Mouse (Mus musculus) fibroblast of lung, adult 2 months (primary cell): ENCODE measurements around the gene Hid1.

Experiments
- DNase-seq: peaks from one replicate; pipeline ENCODE4 v3.0.0-alpha.2; 2011; ENCODE audit warnings: low read depth

Gene Hid1

DNA sequence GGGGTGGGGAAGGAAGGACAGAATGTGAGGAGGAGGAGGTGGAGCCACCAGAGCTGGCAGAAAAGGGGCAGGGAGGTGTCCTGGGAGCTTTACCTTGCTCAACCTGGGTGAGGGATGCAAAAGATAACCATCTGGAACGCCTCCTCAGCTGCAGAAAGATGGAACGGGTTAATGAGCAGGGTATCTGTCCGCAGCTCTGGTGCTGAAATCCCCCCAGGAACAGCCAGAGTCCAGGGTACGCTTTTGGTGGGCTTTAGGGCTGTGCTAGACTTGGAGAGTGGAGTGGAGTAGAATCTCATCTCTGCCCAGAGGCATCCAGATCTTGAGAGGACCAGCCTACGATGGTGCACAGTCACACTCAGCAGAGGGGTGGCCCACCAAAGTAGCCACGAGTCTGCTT lies 31.4 kb downstream of the Hid1 start:
- DNase-seq, result no peak

DNA sequence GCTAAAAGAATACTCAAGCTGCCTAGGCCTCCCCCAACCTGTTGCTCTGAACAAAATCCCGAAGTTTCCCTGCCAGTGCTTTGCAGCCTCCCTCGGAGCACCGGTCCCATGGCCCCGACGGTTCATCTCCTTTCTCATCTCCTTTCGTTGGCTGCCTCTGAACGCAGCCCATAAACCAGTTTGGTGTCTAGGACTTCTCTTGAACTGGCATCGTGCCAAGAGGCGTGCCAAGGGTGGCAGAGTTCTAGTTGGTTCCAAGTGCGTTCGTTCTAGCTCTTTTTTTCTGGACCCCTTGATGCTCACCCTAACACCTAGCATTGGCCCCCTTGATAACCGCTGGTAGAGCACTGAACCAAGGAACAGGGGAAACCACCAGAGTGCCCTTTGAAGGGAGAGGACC lies 32.3 kb downstream of the Hid1 start:
- no peak for DNase-seq

DNA sequence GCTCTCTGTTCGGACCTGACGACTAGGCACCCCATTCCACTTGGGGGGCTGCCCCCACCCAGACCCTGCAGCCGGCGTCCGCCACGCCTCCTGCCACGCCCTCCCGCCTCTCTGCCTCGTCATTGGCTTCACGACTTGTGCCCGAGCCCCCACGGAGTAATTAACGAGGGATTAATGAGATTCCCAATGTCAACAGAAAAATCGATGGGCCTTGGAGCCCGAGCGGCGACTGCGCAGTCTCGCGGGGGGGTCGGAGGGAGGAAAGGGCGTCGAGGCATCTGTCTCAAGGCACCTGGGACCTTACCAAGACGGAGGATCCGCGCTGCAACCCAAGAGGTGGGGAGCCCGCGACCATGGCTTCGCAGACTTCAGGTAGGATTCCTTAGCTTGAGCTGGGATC lies 33.0 kb downstream of the Hid1 start, which contains the start of gene Otop3:
Otop3 (plus strand) TSS at position 201 of the 400 bp plus-strand sequence.
- DNase-seq, result no peak

DNA sequence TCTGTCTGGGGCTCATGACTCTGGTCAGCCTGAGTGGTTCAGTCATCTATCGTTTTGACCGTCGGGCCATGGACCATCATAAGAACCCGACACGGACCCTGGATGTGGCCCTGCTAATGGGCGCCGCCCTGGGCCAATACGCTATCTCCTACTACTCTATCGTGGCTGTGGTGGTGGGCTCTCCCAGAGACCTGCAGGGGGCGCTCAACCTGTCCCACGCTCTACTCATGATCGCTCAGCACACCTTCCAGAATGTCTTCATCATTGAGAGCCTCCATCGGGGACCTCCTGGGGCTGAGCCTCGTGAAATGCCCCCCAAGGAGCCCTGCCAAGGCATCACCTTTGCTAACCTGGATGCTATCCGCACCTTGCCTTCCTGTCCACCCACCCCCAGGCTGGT lies 38.2 kb downstream of the Hid1 start:
- DNase-seq, result no peak

DNA sequence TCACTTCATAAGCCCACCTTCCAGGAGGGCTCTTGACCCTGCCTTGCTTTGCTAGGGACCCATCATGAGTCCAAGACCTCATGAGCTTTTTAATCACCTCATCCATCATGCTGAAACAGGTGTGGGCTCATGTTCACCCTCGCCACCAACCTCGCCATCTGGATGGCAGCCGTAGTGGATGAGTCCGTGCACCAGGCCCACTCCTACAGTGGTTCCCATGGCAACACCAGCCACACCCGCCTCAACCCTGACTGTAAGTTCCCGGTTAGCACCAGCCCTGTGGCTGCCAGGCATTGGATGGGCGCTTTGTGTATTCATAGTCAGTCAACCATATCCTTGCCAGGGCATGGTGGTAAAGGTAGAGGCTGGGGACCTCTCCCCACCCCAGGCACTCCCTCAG lies 40.8 kb downstream of the Hid1 start:
- no peak for DNase-seq

DNA sequence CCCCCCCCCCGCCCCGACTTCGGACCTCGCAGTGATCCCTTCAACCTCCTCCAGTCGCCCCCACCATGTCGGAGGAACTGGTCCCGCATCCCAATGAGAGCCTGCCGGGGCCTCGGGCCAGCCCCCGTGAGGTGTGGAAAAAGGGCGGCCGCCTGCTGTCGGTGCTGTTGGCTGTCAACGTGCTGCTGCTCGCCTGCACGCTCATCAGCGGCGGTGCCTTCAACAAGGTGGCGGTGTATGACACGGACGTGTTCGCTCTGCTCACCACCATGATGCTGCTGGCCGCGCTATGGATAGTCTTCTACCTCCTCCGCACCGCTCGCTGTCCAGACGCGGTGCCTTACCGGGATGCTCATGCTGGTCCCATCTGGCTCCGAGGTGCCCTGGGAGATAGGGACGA lies 44.2 kb downstream of the Hid1 start:
- no peak for DNase-seq

DNA sequence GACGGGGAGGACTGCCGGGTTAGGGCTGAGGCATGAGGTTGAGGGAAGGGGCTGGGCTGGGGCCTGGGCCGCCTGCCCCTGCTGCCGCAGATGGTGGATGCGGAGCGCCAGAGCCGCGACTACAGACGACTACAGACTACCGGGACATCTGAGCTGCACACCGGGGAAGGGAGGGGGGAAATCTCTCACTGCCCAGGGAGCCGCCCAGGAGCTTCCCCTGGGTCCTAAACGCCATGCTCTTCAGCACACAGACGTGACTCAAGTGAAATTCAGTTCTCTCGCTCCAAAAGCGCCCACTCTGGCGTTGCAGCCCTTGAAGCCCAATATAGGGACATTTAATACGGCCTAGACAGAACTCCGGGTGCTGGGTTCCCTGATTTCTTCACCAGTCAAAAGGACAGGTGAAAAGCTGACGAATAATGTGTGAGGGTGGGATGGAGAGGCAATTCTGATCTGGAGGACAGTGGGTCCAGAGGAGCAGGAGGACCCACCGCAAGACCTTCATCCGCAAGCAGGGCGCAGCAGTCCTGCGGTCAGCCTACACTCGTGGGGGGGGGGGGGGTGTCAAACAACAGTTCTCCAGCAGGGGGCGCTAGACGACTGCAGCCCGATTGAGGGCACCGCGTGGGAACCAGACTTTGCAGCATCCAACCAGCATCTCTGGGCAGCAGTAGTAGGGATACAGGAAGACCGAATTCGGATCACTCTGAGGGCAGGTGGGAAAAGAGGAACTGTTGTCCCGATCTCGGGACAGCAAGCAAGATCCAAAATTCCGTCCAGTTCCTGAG lies 45.5 kb downstream of the Hid1 start, which contains the start of gene Ush1g:
Ush1g (minus strand) TSS at position 136 of the 788 bp plus-strand sequence.
- DNase-seq, result no peak

DNA sequence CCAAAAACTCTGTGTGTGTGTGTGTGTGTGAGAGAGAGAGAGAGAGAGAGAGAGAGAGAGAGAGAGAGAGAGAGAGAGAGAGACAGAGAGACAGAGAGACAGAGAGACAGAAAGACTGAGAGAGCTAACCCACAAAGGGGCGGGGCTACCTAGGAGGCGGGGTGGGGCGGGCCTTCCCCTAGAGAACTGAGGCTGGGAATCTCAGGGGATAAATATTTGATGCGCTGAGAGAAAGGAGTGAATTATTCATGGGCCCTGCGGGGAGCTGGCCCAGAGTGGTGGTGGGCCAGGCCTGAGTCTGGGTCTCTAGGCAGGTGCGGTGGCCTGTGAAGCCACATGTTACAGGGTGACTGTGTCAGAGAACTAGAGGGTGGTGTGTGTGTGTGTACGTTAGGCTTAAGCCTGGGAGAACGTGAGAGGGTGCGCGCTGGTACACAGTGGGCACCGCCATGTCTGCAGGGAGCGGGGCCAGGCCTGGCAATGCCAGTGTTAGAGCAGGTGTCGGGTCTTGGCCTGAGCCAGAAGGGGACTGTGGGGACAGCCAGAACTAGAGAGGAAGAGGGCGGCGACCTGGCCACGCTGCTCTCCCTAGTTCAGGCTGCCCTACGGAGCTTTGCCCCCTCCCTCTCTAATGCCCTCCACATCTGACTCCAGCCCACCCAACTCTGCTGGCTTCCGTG lies 47.7 kb downstream of the Hid1 start:
- no peak for DNase-seq

DNA sequence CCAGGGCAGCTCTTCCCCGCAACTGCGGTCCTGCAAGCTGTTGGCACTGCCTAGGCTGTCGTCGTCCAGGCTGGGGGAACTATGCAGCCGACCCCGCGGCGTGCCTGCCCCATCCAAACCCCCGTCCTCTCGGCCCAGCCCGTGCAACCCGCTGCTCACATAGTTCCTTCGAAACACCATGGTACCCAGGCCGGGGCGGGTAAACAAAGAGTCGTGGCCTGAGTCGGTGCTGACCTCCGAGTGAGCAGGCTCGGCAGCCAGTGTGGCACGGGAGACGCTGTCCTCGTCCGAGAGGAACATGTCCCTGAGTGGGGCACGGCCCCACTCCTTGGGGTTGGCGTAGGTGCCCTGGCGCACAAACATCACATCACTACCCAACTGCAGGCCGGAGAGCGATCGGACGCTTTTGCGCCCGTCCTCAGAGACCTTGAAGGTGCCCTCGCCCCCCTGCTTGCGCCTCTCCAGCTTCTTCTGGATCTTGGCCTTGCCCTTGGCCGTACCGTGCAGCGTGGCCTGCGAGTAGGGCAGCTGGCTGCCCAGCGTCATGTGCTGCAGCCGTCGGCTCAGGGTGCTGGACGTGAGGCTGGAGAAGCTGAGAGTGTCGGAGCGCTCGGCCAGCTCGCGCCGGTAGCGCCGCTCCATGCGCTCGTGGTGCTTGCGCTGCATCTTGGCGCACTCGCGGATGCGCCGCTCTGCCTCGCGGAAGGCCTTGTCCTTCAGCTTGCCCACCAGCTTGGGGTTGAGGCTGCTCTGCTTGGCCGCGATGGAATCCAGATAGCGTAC lies 49.1 kb downstream of the Hid1 start:
- DNase-seq, result no peak

DNA sequence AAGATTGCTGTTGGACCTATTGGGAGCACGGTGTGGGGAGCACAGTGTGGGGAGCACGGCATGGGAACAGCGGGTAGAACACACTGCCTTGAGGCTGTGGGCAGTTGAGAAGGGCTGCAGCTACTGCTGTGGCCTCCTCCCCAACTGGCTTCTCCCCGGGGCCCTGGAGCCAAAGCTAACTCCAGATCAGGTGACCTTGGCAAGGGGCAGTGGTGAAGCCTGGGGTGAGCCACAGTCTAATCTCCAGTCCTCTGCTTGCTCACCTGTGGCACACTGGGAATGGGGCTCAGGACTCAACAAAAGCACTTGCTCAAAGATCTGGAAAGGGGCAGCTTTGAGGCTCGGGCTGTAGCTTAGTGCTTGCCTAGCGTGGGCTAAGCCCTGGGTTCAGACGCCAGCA lies 50.4 kb downstream of the Hid1 start:
- DNase-seq, result no peak

DNA sequence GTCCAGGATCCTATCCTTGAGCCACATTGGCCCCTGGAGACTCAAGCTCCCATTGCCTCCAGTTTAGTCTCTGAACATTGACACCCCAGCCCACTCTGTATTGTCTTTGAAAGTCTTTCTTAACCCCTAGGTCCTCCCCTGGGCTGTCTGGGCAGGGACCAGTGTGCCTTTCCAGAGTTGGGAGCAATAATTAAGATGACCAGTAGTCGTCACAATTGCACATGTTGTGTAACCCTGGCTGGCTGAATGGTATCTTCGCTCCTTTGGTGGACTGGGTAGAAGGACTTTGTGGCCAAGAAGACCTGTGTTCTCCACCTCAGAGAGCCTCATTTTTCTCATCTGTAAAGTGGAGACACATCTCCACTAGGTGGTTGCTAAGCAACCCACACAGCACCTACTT lies 53.3 kb downstream of the Hid1 start:
- no peak for DNase-seq

DNA sequence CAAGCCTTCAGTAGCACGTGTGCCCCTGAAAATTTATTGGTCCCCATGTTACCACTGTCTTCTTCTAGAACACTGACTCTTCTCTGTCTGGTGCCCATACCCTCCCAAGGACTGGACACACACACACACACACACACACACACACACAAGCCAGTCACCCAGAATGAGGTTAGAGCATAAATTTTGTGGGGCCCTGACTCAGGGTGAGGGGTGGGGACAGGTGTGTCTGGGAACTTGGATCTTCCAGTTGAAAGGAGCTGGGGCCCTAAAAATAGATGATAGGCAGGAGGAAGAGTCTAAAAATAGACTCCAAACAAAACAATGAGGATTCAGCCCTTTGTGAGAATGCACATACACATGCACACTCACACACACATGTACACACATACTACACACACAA lies 58.8 kb downstream of the Hid1 start:
- no peak for DNase-seq

DNA sequence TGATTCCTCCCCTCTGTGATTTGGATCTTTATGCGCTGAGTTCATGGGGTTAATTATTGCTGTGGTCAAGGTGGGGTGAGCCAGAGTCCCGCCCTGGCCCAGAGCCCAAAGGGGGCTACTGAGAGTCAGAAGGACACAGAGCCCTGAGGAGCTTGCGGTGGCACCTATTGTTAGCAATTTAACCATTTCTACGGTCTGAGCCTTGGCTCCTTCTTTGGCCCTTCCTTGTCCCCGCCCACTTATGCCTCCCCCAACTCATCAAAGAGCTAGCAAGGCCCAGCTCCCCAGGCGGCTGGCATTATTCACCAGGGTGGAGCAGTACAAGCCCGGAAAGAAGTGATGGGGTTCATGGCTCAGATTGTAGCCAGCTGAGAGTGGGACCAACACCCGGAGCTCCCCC lies 60.7 kb downstream of the Hid1 start, which contains the start of gene Otop2:
Otop2 (plus strand) TSS at position 301 of the 400 bp plus-strand sequence.
- no peak for DNase-seq

DNA sequence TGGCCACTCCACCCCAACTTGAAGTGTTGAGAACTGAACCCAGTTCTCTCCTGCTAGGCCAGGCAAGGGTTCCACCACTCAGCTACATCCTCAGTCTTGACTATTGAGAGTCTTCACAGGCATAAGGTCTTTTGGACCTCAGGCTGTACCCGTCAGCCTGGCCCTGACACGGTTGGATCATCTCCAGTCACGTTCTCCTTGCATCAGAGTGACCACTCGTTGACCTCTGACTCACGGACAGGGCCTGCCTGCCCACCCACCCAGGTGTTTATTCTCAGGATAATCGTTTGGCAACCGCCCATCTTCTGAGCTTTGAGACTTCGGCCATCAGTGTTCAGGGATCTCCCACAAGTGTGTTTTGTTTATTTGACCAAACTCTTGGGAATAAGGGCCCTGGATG lies 64.4 kb downstream of the Hid1 start:
- DNase-seq, result no peak

DNA sequence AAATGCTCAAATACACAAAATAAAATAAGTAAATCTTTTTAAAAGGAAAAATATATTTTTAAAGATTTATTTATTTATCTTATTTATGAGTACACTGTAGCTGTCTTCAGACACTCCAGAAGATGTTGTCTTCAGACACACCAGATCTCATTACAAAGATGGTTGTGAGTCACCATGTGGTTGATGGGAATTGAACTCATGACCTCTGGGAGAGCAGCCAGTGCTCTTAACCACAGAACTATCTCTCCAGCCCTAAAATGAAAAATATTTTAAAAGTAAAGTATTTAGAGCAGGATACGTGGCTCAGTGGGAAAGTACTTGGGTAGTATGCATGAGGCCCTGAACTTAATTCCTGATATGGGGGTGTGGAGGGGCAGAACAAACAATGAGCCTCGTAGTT lies 66.2 kb downstream of the Hid1 start:
- no peak for DNase-seq

DNA sequence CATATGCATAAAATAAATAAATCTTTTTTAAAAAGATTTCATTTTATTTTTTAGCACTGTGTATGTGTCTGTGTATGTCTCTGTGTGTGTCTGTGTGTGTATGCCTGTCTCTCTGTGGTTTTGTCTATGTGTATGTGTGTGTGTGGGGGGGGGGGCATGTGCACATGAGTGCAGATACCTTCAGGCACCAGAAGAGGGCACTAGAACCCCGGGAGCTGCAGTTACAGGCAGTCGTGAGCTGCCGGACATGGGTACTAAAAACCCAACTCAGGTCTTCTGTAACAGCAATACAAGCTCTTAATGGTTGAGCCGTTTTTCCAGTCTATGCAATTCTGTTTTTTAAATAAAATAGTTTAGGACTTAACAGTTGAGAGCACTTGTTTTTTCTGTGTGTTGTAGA lies 66.8 kb downstream of the Hid1 start:
- DNase-seq, result no peak

DNA sequence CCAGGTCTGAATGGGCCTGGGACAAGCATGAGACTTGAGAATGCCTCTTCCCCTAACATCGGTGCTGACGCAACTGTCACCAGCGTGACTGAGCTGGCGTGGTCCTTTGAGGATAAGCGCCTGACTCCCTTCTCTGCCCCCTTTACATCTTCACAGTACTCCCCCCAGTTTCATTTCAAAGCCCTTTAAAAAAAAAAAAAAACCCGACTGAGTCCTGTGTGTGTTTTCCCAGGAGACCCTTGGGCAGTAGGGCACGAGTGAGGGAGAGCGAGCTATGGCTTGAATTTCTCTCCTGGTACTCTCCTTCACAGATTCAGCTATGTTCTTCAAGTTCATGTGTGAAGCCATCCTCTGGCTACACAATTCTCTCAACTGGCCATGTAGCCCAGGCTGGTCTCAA lies 69.4 kb downstream of the Hid1 start:
- DNase-seq, result no peak
